Mouse (Mus musculus): ENCODE data around the gene Apobec3.

The Apobec3 gene

DNA sequence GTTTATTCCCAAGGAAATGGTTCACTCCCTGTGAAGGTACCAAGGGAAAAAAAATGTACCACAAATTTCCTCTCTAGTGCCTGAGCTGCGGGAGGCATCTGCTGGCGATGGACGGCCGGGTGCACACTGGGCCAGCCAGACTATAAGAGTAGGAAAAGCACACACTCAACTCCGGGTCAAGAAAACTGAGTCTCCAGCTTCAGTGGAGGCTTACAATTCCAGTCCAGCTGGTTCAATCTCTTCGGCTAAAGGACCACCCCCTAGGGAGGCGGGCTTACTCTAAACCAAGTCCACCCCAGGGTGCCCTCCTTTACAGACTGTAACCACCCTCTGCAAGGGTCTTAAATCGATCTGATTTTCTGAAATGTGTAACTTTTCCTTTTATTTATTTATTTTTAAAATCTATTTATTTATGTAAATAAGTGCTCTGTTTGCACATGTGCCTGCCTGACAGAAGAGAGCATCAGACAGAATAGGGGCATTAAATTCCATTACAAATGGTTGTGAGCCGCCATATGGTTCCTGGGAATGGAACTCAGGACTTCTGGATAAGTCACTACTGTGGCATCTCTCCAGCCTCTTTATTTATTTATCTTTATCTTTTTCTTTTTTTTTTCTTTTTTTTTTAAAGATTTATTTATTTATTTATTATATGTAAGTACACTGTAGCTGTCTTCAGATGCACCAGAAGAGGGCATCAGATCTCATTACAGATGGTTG lies 44.4 kb downstream of the Apobec3 start:
- no peak for TF ChIP-seq GATA4 (IDR thresholded peaks at IDR 0.05; ENCODE audit: insufficient replicate concordance, low read length)

- no peak for TF ChIP-seq GATA4 (IDR thresholded peaks at IDR 0.05; ENCODE audit: insufficient replicate concordance, low read length)
Observed at GRCm38 (mm10) chr15:79936374-79936751, 44.9 kb downstream of the Apobec3 start.

- TF ChIP-seq GATA4 (IDR thresholded peaks at IDR 0.05; ENCODE audit: insufficient replicate concordance, low read length) = no peak
Observed at GRCm38 (mm10) chr15:79939020-79939419, 47.6 kb downstream of the Apobec3 start.

- TF ChIP-seq GATA4 (IDR thresholded peaks at IDR 0.05; ENCODE audit: insufficient replicate concordance, low read length) = no peak
Observed at GRCm38 (mm10) chr15:79939913-79940312, 48.5 kb downstream of the Apobec3 start.

DNA sequence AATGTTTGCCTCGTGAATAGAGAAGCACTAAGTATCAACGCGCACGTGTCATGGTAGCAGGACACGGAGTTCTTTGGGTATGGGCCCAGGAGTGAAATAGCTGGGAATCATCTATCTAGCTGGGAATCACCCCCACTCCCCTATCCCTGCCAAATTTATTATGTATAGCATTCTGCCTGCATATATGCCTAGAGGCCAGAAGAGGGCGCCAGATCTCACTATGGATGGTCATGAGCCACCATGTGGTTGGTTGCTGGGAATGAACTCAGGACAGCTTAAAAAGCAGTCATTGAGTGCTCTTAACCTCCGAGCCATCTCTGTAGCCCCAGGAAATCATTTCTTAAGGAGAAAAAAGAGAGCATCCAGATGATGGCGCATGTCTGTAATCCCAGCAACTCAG lies 49.5 kb downstream of the Apobec3 start:
- no peak for TF ChIP-seq GATA4 (IDR thresholded peaks at IDR 0.05; ENCODE audit: insufficient replicate concordance, low read length)

- TF ChIP-seq GATA4 (IDR thresholded peaks at IDR 0.05; ENCODE audit: insufficient replicate concordance, low read length) = no peak
Observed at GRCm38 (mm10) chr15:79942541-79942940, 51.1 kb downstream of the Apobec3 start.

DNA sequence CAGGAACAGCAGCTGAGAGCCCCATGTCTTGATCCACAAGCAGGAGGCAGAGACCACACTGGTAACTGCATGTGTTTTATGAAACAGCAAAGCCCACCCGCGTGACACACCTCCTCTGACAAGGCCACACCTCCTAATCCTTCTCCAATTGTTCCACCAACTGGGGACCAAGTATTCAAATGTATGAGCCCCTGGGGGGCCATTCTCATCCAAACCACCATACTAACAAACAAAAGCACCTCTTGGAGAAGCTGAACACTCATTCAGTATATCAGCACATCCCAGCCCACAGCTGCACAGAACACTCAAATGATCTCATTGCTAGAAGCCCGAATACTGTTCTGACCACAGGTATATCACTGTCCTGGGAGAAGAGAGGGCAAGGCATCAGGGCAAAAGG lies 52.1 kb downstream of the Apobec3 start:
- no peak for TF ChIP-seq GATA4 (IDR thresholded peaks at IDR 0.05; ENCODE audit: insufficient replicate concordance, low read length)

DNA sequence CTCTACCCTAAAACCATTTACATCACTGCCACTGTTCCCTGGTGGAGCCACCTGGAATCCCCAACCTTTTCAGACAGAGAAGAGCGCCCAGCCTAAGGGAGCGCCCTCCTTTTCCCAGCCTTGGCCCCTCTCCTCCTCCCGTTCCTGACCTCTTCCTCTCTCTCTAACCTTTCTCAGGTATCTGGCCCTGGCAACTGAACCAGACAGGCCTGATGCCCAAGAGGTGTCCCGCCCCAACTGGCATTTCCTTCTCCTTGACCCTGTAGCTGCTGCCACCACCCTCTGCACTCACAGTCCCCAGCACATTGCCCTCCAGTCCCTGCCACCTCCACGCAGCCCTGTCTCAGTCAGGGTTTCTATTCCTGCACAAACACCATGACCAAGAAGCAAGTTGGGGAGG lies 53.5 kb downstream of the Apobec3 start:
- TF ChIP-seq GATA4 (IDR thresholded peaks at IDR 0.05; ENCODE audit: insufficient replicate concordance, low read length) = no peak

DNA sequence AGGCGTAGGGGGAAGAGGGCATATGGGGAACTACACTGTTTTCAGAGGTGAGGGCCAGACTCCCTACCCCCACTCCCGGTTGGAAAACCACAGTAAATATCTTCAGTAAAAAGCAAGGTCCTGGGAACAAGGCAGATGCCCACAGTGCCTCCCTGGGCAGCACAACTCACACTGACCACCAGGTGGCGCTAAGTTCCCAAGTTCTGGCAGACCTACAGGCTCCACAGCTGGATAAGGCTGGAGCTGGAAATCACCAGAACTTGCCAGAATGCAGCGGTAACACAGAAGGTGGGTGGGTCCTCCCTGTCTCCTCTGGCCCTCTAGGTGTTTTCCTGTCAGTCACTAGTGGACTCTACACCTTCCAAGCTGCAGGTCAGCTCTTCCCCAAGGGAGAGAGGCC lies 54.6 kb downstream of the Apobec3 start:
- TF ChIP-seq GATA4 (IDR thresholded peaks at IDR 0.05; ENCODE audit: insufficient replicate concordance, low read length) = no peak

DNA sequence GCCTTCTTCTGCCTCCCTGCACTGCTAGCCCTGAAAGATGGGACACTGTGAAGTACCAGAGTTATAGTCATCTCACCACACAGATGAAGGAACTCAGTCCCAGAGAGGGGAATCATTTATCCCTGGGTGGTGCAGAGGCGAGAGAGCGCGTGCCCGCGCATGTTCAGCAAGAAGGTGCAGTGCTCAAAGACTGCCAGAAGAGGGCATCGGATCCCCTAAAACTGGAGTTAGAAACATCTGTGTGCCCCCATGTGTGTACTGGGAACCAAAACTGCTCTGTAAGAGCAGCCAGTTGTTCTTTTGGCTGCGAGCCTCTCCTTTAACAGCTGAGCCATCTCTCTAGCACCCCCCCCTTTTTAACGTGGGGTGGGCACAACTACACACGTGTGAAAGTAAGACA lies 55.3 kb downstream of the Apobec3 start:
- no peak for TF ChIP-seq GATA4 (IDR thresholded peaks at IDR 0.05; ENCODE audit: insufficient replicate concordance, low read length)

- no peak for TF ChIP-seq GATA4 (IDR thresholded peaks at IDR 0.05; ENCODE audit: insufficient replicate concordance, low read length)
Observed at GRCm38 (mm10) chr15:79947681-79948080, 56.2 kb downstream of the Apobec3 start.

DNA sequence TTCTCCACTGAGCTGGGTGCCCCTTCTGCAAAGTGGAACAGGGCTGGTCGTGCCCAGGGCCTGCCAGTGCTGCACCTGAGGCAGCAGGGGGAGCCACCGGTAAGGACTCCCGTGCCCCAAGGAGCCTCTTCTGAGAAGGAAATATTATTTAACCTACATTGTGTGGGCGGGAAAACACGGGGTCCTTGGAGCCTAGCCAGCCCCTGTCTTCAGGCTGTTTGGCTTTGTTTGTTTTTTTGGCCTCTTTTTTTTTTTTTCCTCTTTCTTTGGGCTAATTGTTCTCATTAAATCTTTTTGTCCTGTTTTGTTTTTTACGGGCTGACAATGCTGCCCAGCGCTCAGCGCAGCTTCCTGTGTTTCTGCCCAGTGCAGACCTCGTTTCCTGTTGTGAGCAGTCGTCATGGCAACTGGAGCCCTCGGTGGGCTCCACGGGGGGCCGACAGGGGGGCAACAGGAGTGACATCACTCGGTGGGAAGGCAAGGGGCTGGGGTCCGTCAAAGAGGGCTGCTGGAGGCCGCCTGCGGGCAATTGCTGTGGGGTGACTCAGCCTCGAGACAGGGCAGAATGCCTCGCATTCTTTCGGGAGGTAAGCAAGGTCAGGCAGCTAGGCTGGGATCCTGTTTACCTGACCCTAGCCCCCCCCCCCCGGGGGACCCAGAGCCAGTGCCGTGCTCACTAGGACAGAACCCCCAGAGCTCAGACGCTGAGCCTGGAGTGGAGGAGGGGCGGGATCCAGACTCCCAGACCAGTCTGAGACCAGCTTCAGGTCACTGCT lies 59.0 kb downstream of the Apobec3 start:
- no peak for TF ChIP-seq GATA4 (IDR thresholded peaks at IDR 0.05; ENCODE audit: insufficient replicate concordance, low read length)

DNA sequence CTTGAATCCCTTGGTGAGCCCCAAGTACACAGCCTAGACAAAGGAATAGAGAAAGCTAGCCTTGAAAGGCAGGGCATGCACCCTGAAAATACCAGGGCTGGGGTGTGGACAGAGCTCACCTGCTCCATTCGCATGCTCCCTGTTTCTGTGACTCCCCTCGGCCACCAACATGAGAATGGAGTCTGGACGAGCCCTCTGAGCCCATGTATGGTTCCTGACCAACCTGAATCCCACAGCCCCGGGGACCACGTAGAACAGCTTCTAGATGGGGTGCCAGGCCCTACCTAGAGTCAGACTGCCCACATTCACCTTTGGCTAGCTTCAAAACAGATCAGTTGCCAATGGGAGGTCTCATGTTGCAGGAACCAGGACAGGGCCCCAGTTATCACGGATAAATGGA lies 59.8 kb downstream of the Apobec3 start:
- TF ChIP-seq GATA4 (IDR thresholded peaks at IDR 0.05; ENCODE audit: insufficient replicate concordance, low read length) = no peak

- no peak for TF ChIP-seq GATA4 (IDR thresholded peaks at IDR 0.05; ENCODE audit: insufficient replicate concordance, low read length)
Observed at GRCm38 (mm10) chr15:79951730-79952503, 60.5 kb downstream of the Apobec3 start.

DNA sequence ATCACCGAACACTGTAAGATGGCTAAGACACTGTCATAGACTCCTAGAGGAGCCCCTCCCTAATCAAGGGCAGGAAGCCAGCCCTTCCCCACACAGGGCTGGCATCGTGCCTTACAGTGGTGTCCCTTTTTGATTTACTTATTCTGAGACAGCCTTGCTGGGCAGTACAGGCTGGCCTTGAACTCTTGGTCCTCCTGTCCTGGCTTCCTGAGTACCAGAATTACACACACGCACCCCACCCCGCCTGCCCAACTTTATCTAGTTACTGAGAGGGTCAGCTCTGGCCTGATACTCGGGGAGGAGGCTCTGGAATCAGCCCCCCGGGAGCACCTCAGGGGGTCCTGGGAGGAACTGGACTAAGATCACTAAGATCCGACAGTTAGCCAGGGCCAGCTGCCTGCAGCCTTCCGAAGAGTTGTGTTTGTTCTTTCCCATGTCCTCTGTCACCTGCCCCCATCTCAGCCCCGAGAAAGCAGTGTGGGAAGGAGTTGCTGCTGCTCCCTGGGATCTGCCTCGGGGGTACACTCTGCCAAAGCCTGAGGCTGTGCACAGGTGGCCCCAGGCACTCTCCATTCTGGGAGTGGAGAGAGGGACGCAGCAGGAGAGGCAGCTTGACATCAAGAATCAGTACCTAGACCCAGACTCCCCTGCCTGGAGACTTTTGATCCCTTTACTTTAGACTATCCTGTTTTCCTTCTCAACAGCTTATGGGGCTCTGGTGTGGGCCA lies 61.2 kb downstream of the Apobec3 start:
- no peak for TF ChIP-seq GATA4 (IDR thresholded peaks at IDR 0.05; ENCODE audit: insufficient replicate concordance, low read length)

Data from liver, adult (tissue).